Mouse (Mus musculus): Measurements from ENCODE around the gene F930015N05Rik. TPM values are rescaled to one million over a fixed set of nuclear protein-coding genes. Genes with fewer than 3 reads are reported as not detected.

The F930015N05Rik gene
- total RNA-seq (2021): 1 to 10 TPM; 1.3 to 1.4 TPM
- long read RNA-seq, experiment 1, partial matches to known transcripts: 0 of 2 reads
- long read RNA-seq, experiment 1, other reads (novel, unspliced or antisense): 0 of 2 reads
- long read RNA-seq, experiment 2, partial matches to known transcripts: 0 of 1 reads
- long read RNA-seq, experiment 2, other reads (novel, unspliced or antisense): 0 of 1 reads

- no peak for DNase-seq (ENCODE audit: low spot score in 2 of 2)
Measured at GRCm38 (mm10) chr11:64436412-64436727, at the start of gene F930015N05Rik. TSS of gene F930015N05Rik (minus strand) at chr11:64436653.

GRCm38 (mm10) chr11:64481445-64481844 lies 45.0 kb upstream of the F930015N05Rik start:
- DNase-seq (ENCODE audit: low spot score in 2 of 2): no peak

- DNase-seq (ENCODE audit: low spot score in 2 of 2): no peak
Measured at GRCm38 (mm10) chr11:64473679-64474078, 37.2 kb upstream of the F930015N05Rik start.

- DNase-seq (ENCODE audit: low spot score in 2 of 2): no peak
Measured at GRCm38 (mm10) chr11:64470689-64471088, 34.2 kb upstream of the F930015N05Rik start.

GRCm38 (mm10) chr11:64468737-64469136 lies 32.3 kb upstream of the F930015N05Rik start:
- no peak for DNase-seq (ENCODE audit: low spot score in 2 of 2)

- no peak for DNase-seq (ENCODE audit: low spot score in 2 of 2)
Measured at GRCm38 (mm10) chr11:64461746-64462145, 25.3 kb upstream of the F930015N05Rik start.

GRCm38 (mm10) chr11:64448586-64449315 lies 12.3 kb upstream of the F930015N05Rik start:
- no peak for DNase-seq (ENCODE audit: low spot score in 2 of 2)

- DNase-seq (ENCODE audit: low spot score in 2 of 2): no peak
Measured at GRCm38 (mm10) chr11:64445227-64445626, 8.8 kb upstream of the F930015N05Rik start.

GRCm38 (mm10) chr11:64442701-64443100 lies 6.2 kb upstream of the F930015N05Rik start:
- no peak for DNase-seq (ENCODE audit: low spot score in 2 of 2)

GRCm38 (mm10) chr11:64442119-64442518 lies 5.7 kb upstream of the F930015N05Rik start:
- peak; percentile 12 to 47 for DNase-seq (ENCODE audit: low spot score in 2 of 2)

GRCm38 (mm10) chr11:64438909-64439308 lies 2.5 kb upstream of the F930015N05Rik start:
- no peak for DNase-seq (ENCODE audit: low spot score in 2 of 2)

- DNase-seq (ENCODE audit: low spot score in 2 of 2): no peak
Measured at GRCm38 (mm10) chr11:64437721-64438120, 1.3 kb upstream of the F930015N05Rik start.

- DNase-seq (ENCODE audit: low spot score in 2 of 2): no peak
Measured at GRCm38 (mm10) chr11:64436791-64437298, 392 bp upstream of the F930015N05Rik start.

- DNase-seq (ENCODE audit: low spot score in 2 of 2): peak in 1 of 2 experiments; percentile 28
Measured at GRCm38 (mm10) chr11:64435546-64436411, 674 bp downstream of the F930015N05Rik start.

- DNase-seq (ENCODE audit: low spot score in 2 of 2): peak; percentile 25 to 48
Measured at GRCm38 (mm10) chr11:64434611-64435545, 1.6 kb downstream of the F930015N05Rik start, which contains the start of gene Hs3st3a1. TSS of gene Hs3st3a1 (plus strand) at chr11:64435332.

GRCm38 (mm10) chr11:64418969-64419368 lies 17.5 kb downstream of the F930015N05Rik start:
- no peak for DNase-seq (ENCODE audit: low spot score in 2 of 2)

GRCm38 (mm10) chr11:64400534-64401093 lies 35.8 kb downstream of the F930015N05Rik start:
- DNase-seq (ENCODE audit: low spot score in 2 of 2): no peak

GRCm38 (mm10) chr11:64397612-64398011 lies 38.8 kb downstream of the F930015N05Rik start:
- no peak for DNase-seq (ENCODE audit: low spot score in 2 of 2)

- no peak for DNase-seq (ENCODE audit: low spot score in 2 of 2)
Measured at GRCm38 (mm10) chr11:64396949-64397348, 39.5 kb downstream of the F930015N05Rik start.

GRCm38 (mm10) chr11:64396331-64396881 lies 40.0 kb downstream of the F930015N05Rik start:
- DNase-seq (ENCODE audit: low spot score in 2 of 2): peak; percentile 74 to 78
